Mouse (Mus musculus) heart, adult 2 months (tissue): ENCODE data around the gene Scgb1a1. TPM values are rescaled to one million over a fixed set of nuclear protein-coding genes. Genes with fewer than 3 reads are reported as not detected.

Source experiments
- DNase-seq, 2 experiments: peaks; one replicate each; pipeline ENCODE4 v3.0.0; 2021
- H3K27ac ChIP-seq: fragments of 200-600 bp; 2 replicates; pipeline ENCODE4 v1.8.1; 2022
- H3K27me3 ChIP-seq: fragments of 200-500 bp; 2 replicates; pipeline ENCODE4 v1.6.1; 2012; ENCODE audit warnings: mild to moderate bottlenecking, low read length, inconsistent platforms, mixed read lengths; ENCODE audit not compliant: control insufficient read depth, insufficient read depth
- H3K36me3 ChIP-seq: fragments of 200-500 bp; 2 replicates; pipeline ENCODE4 v1.6.1; 2012; ENCODE audit warnings: low read length, inconsistent platforms; ENCODE audit not compliant: control insufficient read depth, insufficient read depth
- H3K4me1 ChIP-seq: fragments of 200-500 bp; 2 replicates; pipeline ENCODE4 v1.6.1; 2011; ENCODE audit warnings: low read length; ENCODE audit not compliant: control insufficient read depth, insufficient read depth
- H3K4me3 ChIP-seq: fragments of 200-600 bp; 2 replicates; pipeline ENCODE4 v1.8.1; 2022
- H3K79me2 ChIP-seq: fragments of 200-500 bp; replicated peaks from 2 replicates; pipeline ENCODE4 v1.6.1; 2012; ENCODE audit warnings: mild to moderate bottlenecking, inconsistent platforms, low read length, moderate library complexity, mixed read lengths; ENCODE audit not compliant: control insufficient read depth, insufficient read depth
- H3K9ac ChIP-seq: fragments of 200-500 bp; 2 replicates; pipeline ENCODE4 v1.6.1; 2012; ENCODE audit warnings: low read depth, mild to moderate bottlenecking, control low read depth, inconsistent platforms, low read length, mixed read lengths
- CTCF ChIP-seq: fragments of 200-600 bp; IDR thresholded peaks from 2 replicates; pipeline ENCODE4 v1.8.1; 2022; ENCODE audit warnings: antibody characterized with exemption, mild to moderate bottlenecking, moderate library complexity
- EP300 ChIP-seq: fragments of 200-500 bp; IDR thresholded peaks from 2 replicates; pipeline ENCODE4 v1.6.1; 2011; ENCODE audit warnings: low read depth, low read length, control low read depth; ENCODE audit not compliant: insufficient read depth
- POLR2A ChIP-seq: fragments of 200-500 bp; IDR thresholded peaks from 2 replicates; pipeline ENCODE4 v1.6.1; 2011; ENCODE audit warnings: mild to moderate bottlenecking, low read depth, low read length, control low read depth; ENCODE audit not compliant: insufficient read depth
- WGBS: fragments of 180-500 bp; shearing (Covaris S2); methylation state at CpG from one replicate; pipeline ENCODE4 v1.1.7; 2018; 5-methylcytosine and 5-hydroxymethylcytosine counted together
- intact Hi-C: fragments of 180-260 bp; cut with DNase I; formaldehyde crosslinking; loops from one replicate; pipeline ENCODE4 v1.15.1; 2025
- polyA plus RNA-seq: library from polyadenylated mRNA; depleted of rRNA; stranded (reverse); fragments of >200 nt; gene quantifications from 2 replicates; pipeline ENCODE4 v1.2.3, GENCODE M21; 2012
- total RNA-seq, 2 experiments: library from RNA; stranded (reverse); gene quantifications; 2 replicates each; pipeline ENCODE4 v1.2.3; 2021

The Scgb1a1 gene
- total and polyA plus RNA-seq, 3 experiments: 0.73 to 2,957 TPM; not detected in 1

GRCm38 (mm10) chr19:9048981-9049687 lies 38.6 kb downstream of the Scgb1a1 start:
- no peak overlapping the region for H3K9ac ChIP-seq
- H3K27me3 ChIP-seq: no peaks in the 10 kb centered on the region
- intact Hi-C loops: no loop called here
- DNase-seq: no peak
- no peak for TF ChIP-seq EP300
- no peak for TF ChIP-seq CTCF
- TF ChIP-seq POLR2A: no peak
- H3K79me2 ChIP-seq: no peaks in the 10 kb centered on the region
- no peaks in the 10 kb centered on the region for H3K36me3 ChIP-seq
- H3K4me1 ChIP-seq: peaks cover 4% of the 10 kb centered on the region
- no peak overlapping the region for H3K4me3 ChIP-seq
- WGBS: 88% methylated on average over 4 of the region's 4 CpGs
- H3K27ac ChIP-seq: no peak overlapping the region

- Histone ChIP-seq H3K27ac (no peak overlapping the region), H3K4me1 (no peaks in the 10 kb centered on the region; the same call in 1 of the 2 replicates), H3K79me2 (no peaks in the 10 kb centered on the region), H3K9ac (no peak overlapping the region), H3K4me3 (no peak overlapping the region), H3K36me3 (no peaks in the 10 kb centered on the region), H3K27me3 (no peaks in the 10 kb centered on the region)
- TF ChIP-seq POLR2A (no peak), EP300 (no peak), CTCF (no peak)
- no peak for DNase-seq
- WGBS: 16% methylated on average over 1 of the region's 1 CpGs
- intact Hi-C loops: no loop called here
Measured at GRCm38 (mm10) chr19:9047946-9048387, 39.8 kb downstream of the Scgb1a1 start.

- Histone ChIP-seq H3K9ac (no peak overlapping the region), H3K27ac (no peak overlapping the region), H3K4me3 (no peak overlapping the region), H3K36me3 (no peaks in the 10 kb centered on the region), H3K4me1 (no peaks in the 10 kb centered on the region), H3K79me2 (no peaks in the 10 kb centered on the region), H3K27me3 (no peaks in the 10 kb centered on the region)
- intact Hi-C loops: no loop called here
- TF ChIP-seq EP300 (no peak), POLR2A (no peak), CTCF (no peak)
- no peak for DNase-seq
- 86% methylated on average over 7 of the region's 7 CpGs for WGBS
Measured at GRCm38 (mm10) chr19:9047207-9047945, 40.4 kb downstream of the Scgb1a1 start.

GRCm38 (mm10) chr19:9044291-9044690 lies 43.5 kb downstream of the Scgb1a1 start:
- Histone ChIP-seq H3K4me3 (no peak overlapping the region), H3K9ac (no peak overlapping the region), H3K27me3 (no peaks in the 10 kb centered on the region), H3K4me1 (0 out of 2 replicates have a peak, but pooled peaks cover 2% of the 10 kb centered on the region), H3K27ac (no peak overlapping the region), H3K79me2 (no peaks in the 10 kb centered on the region), H3K36me3 (no peaks in the 10 kb centered on the region)
- intact Hi-C loops: no loop called here
- no peak for TF ChIP-seq CTCF
- TF ChIP-seq EP300: no peak
- no peak for TF ChIP-seq POLR2A
- 66% methylated on average over 4 of the region's 4 CpGs for WGBS
- DNase-seq: no peak

GRCm38 (mm10) chr19:9043123-9043522 lies 44.6 kb downstream of the Scgb1a1 start:
- intact Hi-C loops: no loop called here
- TF ChIP-seq EP300 (no peak), CTCF (no peak), POLR2A (no peak)
- Histone ChIP-seq H3K9ac (no peak overlapping the region), H3K4me1 (0 out of 2 replicates have a peak, but pooled peaks cover 2% of the 10 kb centered on the region), H3K27ac (no peak overlapping the region), H3K4me3 (no peak overlapping the region), H3K36me3 (no peaks in the 10 kb centered on the region), H3K79me2 (no peaks in the 10 kb centered on the region), H3K27me3 (no peaks in the 10 kb centered on the region)
- 97% methylated on average over 1 of the region's 1 CpGs for WGBS
- no peak for DNase-seq

GRCm38 (mm10) chr19:9041074-9041473 lies 46.7 kb downstream of the Scgb1a1 start:
- TF ChIP-seq EP300 (no peak), CTCF (no peak), POLR2A (no peak)
- 0 out of 2 replicates have a peak, but pooled peaks cover 2% of the 10 kb centered on the region for H3K4me1 ChIP-seq
- no peak overlapping the region for H3K27ac ChIP-seq
- intact Hi-C loops: no loop called here
- no peaks in the 10 kb centered on the region for H3K79me2 ChIP-seq
- no peaks in the 10 kb centered on the region for H3K27me3 ChIP-seq
- no peak for DNase-seq
- no peak overlapping the region for H3K9ac ChIP-seq
- H3K36me3 ChIP-seq: no peaks in the 10 kb centered on the region
- no peak overlapping the region for H3K4me3 ChIP-seq
